Mouse (Mus musculus): ENCODE measurements at regions not wholly inside any gene's neighbourhood (a gene's known extent, or its start where the extent isn't known, plus 50 kb on each side); places are given as distances from the start of the nearest gene placed in this dataset.

GRCm38 (mm10) chr4:29282169-29282568, 469.2 kb downstream of the Epha7 start:
- no peak for DNase-seq (ENCODE audit: low read depth, low spot score)
- H3K79me2 ChIP-seq (ENCODE audit: control insufficient read depth, insufficient read depth, low read length, poor library complexity) = no peaks in the 10 kb centered on the region
- H3K27me3 ChIP-seq (ENCODE audit: control insufficient read depth in 1 of 2, insufficient read depth in 2 of 2, low read length in 2 of 2) = no peaks in the 10 kb centered on the region
- no peaks in the 10 kb centered on the region for H3K36me3 ChIP-seq (ENCODE audit: control insufficient read depth in 1 of 2, insufficient read depth in 2 of 2, low read length in 2 of 2)
- no peaks in the 10 kb centered on the region for H3K4me1 ChIP-seq (ENCODE audit: control insufficient read depth in 1 of 2, insufficient read depth in 2 of 2, low read length in 2 of 2)
- TF ChIP-seq CHD2 (IDR thresholded peaks at IDR 0.05; ENCODE audit: low read length) = no peak
- no peak for TF ChIP-seq MAFK (IDR thresholded peaks at IDR 0.05; ENCODE audit: borderline replicate concordance, low read depth, low read length)
- TF ChIP-seq MYB (IDR thresholded peaks at IDR 0.05; ENCODE audit: low read depth, low read length) = no peak
- TF ChIP-seq BHLHE40 (IDR thresholded peaks at IDR 0.05; ENCODE audit: borderline replicate concordance, low read depth, low read length) = no peak
- no peak for TF ChIP-seq TAL1 (IDR thresholded peaks at IDR 0.05; ENCODE audit: low read length)
- no peak for TF ChIP-seq POLR2AphosphoS2 (IDR thresholded peaks at IDR 0.05; ENCODE audit: low read length)
- no peak for TF ChIP-seq MAZ (IDR thresholded peaks at IDR 0.05; ENCODE audit: low read depth, low read length)
- no peak for TF ChIP-seq GABPA (IDR thresholded peaks at IDR 0.05; ENCODE audit: low read depth, low read length)
- TF ChIP-seq KAT2A (conservative IDR thresholded peaks at IDR 0.05; ENCODE audit: low read depth, low read length) = no peak
- no peak for TF ChIP-seq TCF12 (IDR thresholded peaks at IDR 0.05; ENCODE audit: low read depth, low read length)
- no peak for TF ChIP-seq EP300 (IDR thresholded peaks at IDR 0.05; ENCODE audit: low read depth in 1 of 2, low read length in 2 of 2)
- TF ChIP-seq ZKSCAN1 (IDR thresholded peaks at IDR 0.05; ENCODE audit: low read depth, low read length) = no peak
- TF ChIP-seq USF2 (IDR thresholded peaks at IDR 0.05; ENCODE audit: borderline replicate concordance in 1 of 2, insufficient read depth in 1 of 2, low read depth in 1 of 2, low read length in 2 of 2) = no peak
- no peak for TF ChIP-seq CTCF (IDR thresholded peaks at IDR 0.05 in 2 of 3, conservative IDR thresholded peaks at IDR 0.05 in 1 of 3; ENCODE audit: control insufficient read depth in 1 of 3, insufficient read depth in 1 of 3, low read depth in 2 of 3, low read length in 3 of 3, poor library complexity in 1 of 3, severe bottlenecking in 1 of 3)
- H3K9me3 ChIP-seq (replicated peaks; ENCODE audit: insufficient read depth, low read length) = no peaks in the 10 kb centered on the region
- no peak overlapping the region for H3K9ac ChIP-seq (ENCODE audit: control insufficient read depth, low read depth, low read length, poor library complexity, severe bottlenecking)
- H3K4me3 ChIP-seq (ENCODE audit: control insufficient read depth in 1 of 2, insufficient read depth in 1 of 2, low read depth in 2 of 2, low read length in 2 of 2) = no peak overlapping the region
- H3K27ac ChIP-seq (ENCODE audit: control insufficient read depth, low read depth, low read length) = no peak overlapping the region

- Histone ChIP-seq H3K9me3 (replicated peaks; ENCODE audit: insufficient read depth, low read length) (no peaks in the 10 kb centered on the region), H3K4me3 (ENCODE audit: control insufficient read depth in 1 of 2, insufficient read depth in 1 of 2, low read depth in 2 of 2, low read length in 2 of 2) (no peak overlapping the region), H3K4me1 (ENCODE audit: control insufficient read depth in 1 of 2, insufficient read depth in 2 of 2, low read length in 2 of 2) (no peaks in the 10 kb centered on the region), H3K27ac (ENCODE audit: control insufficient read depth, low read depth, low read length) (no peak overlapping the region), H3K79me2 (ENCODE audit: control insufficient read depth, insufficient read depth, low read length, poor library complexity) (no peaks in the 10 kb centered on the region), H3K9ac (ENCODE audit: control insufficient read depth, low read depth, low read length, poor library complexity, severe bottlenecking) (no peak overlapping the region), H3K36me3 (ENCODE audit: control insufficient read depth in 1 of 2, insufficient read depth in 2 of 2, low read length in 2 of 2) (no peaks in the 10 kb centered on the region), H3K27me3 (ENCODE audit: control insufficient read depth in 1 of 2, insufficient read depth in 2 of 2, low read length in 2 of 2) (no peaks in the 10 kb centered on the region)
- DNase-seq (ENCODE audit: low read depth, low spot score) = no peak
- no peak for TF ChIP-seq ETS1 (IDR thresholded peaks at IDR 0.05; ENCODE audit: low read depth, low read length)
- TF ChIP-seq CTCF (IDR thresholded peaks at IDR 0.05 in 2 of 3, conservative IDR thresholded peaks at IDR 0.05 in 1 of 3; ENCODE audit: control insufficient read depth in 1 of 3, insufficient read depth in 1 of 3, low read depth in 2 of 3, low read length in 3 of 3, poor library complexity in 1 of 3, severe bottlenecking in 1 of 3) = peak in 1 of 3 experiments; percentile 13; a peak in 1 of 6 replicates
These were observed 488.4 kb downstream of the Epha7 start for GRCm38 (mm10) chr4:29301348-29301747.
